Mouse (Mus musculus) embryonic facial prominence, embryonic 15.5 days (tissue): ENCODE measurements around the gene Timd2. TPM values are rescaled to one million over a fixed set of nuclear protein-coding genes. Genes with fewer than 3 reads are reported as not detected.

Experiments
- polyA plus RNA-seq: library from polyadenylated mRNA; unstranded; fragments of >200 nt; fragmentation: Nextera tagmentation; extraction: Ambion mirVana; gene quantifications from 2 replicates; pipeline ENCODE4 v1.2.1, GENCODE M21; 2015

Gene Timd2
- polyA plus RNA-seq, 1 experiment from 2014 or later = 0.24 TPM

Other genes with a start within 250 kb of the Timd2 start
- not detected in 2 replicates for gene Gm12169, start 182.8 kb downstream of the Timd2 start, polyA plus RNA-seq
- gene BC053393, start 135.5 kb downstream of the Timd2 start, polyA plus RNA-seq = not detected in 2 replicates
- gene Dppa1, start 77.8 kb downstream of the Timd2 start, polyA plus RNA-seq = not detected in 2 replicates
- gene Havcr1, start 28.0 kb upstream of the Timd2 start, polyA plus RNA-seq = 0.21 and 0.22 TPM in 2 replicates
- 0.27 TPM in 1 of 2 replicates, not detected in the other for gene Timd4, start 103.7 kb upstream of the Timd2 start, polyA plus RNA-seq